Mouse (Mus musculus): Measurements from ENCODE around the gene Tdg.
A peak's percentile ranks its signal among the peaks of the same experiment; 100 is the strongest.
"Not testable (repeated sequence)": the region's sequence is repeated elsewhere in the genome, so short reads cannot be mapped to it uniquely, and the experiment has no call there.

Gene Tdg

DNA sequence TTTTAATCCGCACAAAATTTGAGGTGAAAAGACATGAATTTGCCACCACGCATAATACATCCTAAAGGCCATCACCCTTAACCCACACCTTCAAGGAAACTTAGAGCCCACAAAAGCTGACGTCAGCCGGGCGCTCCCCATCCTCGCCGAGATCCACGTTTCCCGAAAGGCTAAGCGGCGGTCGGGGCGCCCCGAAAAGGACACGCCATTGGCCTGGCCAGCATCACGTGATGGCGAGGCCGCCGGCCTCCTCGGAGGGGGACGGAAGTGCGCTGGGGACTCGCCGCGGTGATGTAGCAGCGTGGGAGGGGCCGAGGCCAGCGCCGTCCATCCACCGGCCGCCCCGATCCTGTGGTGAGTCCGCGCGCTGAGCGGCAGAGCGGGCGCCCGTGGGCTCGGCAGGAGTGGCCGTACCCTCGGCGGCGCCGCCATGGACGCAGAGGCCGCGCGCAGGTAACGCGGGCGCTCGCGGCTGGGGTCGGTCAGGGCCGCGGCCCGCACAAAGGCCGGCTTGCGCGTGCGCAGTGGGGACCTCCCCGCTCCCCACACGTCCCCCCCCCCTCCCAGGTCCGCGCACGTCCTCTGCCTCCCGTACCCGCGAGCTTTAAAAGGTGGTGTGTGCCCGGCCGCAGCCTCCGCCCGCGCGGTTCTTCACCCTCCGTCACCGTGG lies at the start of gene Tdg:
Gene Tdg, plus strand, starts transcription at position 243 of the 670 bp plus-strand sequence.
- peak; percentile 94 to 96 for DNase-seq

DNA sequence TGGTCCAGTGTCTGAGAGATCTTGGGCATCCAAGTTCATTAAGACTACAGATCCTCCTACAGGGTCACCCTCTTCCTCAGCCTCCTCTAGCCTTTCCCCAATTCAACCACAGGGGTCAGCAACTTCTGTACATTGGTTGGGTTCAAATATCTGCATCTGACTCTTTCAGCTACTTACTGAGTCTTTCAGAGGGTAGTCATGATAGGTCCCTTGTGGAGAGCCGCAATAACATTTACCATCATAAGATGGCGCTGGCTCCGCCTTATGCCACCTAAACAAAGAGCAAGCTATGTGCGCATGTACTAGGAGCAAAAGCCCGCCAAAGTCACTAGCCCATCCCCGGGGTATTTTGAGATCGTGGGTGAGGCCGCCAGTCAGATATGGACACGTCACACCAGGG lies 40.0 kb upstream of the Tdg start:
- DNase-seq = not testable (repeated sequence)

DNA sequence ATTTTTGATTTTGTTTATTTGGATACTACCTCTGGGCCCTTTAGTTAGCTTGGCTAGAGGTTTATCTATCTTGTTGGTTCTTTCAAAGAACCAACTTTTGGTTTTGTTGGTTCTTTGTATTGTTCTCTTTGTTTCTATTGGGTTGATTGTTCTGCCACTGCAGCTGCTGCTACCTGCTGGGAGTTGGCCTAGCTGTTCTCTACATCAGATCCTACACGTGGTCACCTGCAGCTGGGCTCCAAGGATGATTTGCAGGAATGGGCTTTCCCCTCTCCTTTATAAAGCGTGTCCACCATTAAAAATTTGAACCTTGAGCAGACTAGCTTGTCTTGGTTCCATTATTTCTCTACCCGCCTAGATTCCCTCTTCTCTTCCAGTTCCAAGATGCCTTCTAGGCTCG lies 35.2 kb upstream of the Tdg start:
- DNase-seq = not testable (repeated sequence)

DNA sequence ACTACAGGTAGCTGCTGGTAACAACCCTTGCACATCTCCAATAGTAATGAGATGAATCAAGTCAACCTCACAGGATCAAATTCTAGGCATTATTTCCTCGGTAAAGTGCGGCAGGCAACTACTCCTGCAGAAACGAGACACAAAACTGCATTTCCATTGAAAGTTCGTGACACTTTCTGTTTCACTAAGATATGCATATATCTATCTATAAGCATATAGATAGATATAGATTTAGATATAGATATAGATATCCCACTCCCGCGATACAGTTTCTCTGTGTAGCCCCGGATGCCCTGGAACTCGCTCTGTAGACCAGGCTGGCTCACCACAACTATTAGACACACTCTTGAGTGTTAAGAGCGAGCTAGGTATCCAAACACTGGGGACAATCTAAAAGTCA lies 7.4 kb upstream of the Tdg start:
- no peak for DNase-seq

DNA sequence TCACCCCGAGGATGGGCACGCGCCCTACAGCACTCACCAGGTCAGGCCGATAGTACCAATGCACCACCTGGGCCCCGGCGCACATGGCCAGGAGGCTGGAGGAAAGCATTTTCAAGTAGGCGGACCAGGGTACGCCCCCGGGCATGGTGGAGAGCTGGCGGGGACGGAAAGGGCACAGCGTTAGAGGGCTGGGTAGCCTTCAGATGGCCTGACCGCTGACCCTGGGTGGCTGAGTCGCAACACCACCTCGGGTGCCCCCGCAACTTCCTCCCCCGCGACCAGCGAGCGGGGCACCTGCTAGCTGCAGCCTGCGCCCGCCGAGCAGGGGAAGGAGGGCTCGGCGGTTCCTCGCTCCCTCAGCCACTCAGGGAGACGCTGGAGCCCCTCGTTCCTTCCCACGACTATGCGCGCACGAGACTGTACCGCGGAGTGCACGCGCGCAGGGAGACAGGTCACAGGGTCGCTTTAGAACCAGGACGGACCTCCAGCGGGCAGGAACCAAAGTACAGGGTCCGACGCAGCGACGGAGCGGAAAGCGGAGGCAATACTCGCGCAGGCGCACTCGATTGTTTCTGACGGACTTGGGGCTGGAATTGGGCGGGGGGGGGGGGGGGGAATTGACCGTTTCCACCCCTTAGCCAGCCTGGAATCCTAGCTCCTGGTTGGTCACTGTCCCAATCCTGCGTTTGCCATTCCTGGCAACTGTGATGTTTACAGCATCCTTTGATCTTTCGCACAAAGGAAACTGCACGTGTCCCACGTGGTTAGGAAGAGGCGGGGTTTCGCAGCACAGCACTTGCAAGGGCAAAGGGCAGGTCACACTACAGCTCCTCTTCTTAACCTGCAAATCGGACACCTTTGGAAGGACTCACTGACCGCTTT lies 6.7 kb upstream of the Tdg start, which contains the start of gene 1190007I07Rik:
Gene 1190007I07Rik, minus strand, starts transcription at position 558 of the 882 bp plus-strand sequence.
- peak; percentile 92 for DNase-seq

DNA sequence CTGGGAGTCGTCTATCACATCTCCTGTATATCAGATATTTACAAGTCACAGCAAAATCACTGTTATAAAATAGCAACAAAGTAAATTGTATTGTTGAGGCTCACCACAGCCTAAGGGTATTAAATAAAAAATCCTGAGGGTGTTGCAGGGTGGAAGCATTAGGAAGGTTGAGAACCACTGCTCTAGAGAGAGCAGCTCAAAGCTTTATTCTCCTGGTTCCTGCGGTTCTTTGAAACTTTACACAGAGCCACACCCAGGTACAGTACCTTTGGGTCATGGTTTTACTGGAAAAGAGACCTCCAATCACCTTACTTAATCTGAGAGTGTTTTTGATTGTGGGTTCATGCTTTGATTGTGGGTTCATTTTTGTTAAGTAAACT lies 6.1 kb upstream of the Tdg start:
- DNase-seq = not testable (repeated sequence)

DNA sequence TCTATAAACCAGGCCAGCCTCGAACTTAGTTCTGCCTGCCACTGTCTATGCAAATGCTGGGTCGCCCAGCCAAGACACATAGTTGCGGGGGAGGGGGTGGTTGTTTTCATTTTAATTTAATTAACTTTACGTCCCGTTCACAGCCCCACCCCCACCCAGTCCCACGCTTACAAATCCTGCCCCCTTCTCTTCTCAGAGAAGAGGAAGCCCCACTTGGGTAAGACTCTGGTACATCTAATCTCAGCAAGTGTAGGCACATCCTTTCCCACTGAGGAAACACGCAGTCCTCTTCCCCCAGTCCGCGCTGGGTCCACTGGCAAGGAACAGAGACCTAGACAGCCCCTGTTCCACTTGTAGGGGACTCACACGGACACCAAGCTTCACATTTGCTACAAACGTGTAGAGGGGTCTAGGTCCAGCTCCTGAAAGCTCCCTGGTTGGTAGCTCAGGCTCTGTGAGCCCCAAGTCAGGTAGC lies 480 bp upstream of the Tdg start:
- DNase-seq = no peak

DNA sequence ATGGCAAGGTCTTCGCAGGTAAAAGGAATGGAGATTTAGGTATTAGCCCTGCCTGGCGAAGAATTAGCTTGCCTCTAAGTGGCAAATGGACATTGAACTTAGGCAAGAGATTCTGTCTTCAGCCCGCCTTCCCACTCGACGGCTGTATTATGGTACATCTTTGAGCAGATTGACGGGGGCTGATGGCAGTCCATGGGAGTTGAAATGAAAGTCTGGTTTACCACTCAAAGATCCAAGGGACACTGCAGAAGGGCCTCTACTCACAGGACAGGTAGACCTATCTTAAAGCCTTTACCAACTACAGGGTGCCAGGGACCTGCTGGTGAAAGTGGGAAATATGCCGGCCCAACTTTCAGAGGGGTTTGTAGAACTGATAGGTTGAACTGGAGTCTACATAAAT lies 869 bp downstream of the Tdg start:
- no peak for DNase-seq

DNA sequence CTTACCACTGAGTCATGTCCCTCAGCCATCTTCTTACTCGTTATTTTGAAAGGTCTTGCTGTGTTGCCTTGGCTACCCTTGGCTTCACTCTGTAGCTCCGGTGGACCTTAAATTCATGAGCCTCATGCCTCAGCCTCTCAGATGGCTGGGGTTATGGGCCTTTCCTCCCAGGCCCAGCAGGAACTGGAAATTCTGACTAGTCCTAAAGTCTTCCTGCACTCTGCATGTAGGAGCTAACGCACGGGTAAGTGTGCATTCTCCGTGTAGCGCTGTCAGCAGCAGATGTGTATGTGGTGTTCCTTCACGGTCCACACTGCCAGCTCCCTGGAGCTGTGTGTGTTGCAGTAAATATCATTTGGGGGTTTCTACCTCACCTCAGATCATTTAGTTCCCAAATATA lies 1.5 kb downstream of the Tdg start:
- no peak for DNase-seq

DNA sequence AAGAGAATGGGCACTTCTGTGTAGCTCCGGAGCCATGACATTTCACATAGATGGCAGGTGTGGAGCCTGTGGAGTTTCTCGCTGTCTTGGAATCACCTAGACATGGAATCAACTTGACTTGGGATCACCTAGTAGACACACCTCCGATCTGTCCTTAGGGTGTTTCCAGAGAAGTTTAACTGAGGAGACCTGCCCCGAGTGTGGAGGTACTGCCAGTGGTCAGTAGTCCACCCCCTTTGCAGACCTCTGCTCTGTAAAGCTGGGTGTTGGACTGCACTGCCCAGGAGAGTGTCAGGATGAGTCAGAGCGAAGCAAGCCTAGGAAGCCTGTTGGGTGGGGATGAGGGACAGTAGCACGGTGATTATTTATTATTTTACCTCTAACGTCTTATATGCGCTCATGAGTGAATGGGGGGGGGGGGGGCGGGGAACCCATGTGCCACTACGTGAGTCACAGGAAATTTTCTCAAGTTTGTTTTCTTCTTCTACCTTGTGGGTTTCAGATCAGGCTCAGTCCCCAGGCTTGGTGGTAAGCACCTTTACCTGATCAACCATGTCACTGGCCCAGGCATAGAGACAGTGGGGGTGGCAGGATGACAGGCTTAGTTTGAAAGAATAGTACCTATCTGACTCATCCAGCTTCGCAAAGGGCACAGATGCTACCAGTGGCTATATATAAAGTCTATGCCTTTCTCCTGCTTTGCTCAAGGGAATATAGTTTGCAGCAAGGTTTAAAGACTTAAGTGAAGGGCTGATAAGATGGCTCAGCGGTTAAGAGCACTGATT lies 3.1 kb downstream of the Tdg start:
- no peak for DNase-seq

DNA sequence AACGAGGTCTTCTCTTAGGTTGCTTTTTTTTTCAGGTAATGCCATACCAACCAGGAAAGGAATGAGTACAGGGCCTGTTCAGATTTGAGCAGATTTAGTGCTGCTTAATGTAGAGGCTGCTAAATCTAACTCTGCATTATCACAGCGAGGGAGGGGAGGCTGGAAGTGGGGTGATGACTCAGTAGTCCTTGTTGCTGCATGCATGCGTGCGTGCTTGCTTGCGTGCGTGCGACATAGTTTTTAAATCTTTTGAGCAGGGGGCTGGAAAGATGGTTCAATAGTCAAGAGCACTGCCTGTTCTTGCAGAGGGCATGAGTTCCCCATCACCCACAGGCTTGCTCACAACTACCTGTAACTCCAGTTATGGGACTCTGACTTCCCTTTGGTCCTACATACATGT lies 4.7 kb downstream of the Tdg start:
- no peak for DNase-seq

DNA sequence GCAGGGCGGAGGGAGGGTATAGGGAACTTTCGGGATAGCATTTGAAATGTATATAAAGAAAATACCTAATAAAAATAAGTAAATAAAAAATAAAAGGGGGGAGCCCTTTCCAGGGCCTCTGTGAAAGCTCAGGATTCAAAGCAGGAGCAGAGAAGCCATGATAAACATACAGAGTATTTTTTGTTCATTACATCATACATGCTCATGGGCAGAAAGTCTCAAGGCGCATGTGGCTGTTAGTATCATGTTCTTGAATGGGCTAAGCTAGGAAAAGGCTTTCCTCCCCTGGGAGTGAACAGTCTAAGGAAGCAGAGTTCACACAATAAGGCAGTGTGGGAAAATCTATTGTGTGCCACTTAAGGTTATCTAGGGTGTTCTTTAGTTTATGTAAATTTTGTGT lies 6.7 kb downstream of the Tdg start:
- DNase-seq = no peak

DNA sequence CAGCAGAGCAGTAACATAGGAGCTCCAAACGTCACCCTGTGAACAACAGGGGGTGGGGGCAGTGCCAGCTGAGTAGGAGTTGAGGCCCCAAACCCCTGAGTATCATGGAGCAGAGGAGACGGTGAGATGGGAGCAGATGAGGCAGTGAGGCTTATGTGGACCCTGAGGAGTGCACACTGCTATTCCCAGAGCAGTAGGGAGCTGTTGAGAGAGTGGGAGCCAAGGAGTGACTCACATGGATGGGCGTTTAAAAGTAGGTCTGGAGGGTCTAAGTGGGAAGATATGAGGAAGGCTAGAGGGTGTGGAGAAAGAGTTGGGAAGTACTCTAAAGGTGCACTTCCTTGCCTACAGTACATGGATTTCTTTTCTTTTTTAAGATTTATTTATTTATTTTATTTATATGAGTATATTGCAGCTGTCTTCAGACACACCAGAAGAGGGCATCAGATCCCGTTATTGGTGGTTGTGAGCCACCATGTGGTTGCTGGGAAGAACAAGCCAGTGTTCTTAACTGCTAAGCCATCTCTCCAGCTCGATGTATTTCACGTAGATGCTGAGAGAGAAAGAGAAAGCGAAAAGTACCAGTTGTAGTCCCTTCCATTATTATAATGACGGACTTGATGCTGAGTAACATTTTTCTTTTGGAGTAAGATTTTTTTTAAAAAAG lies 9.5 kb downstream of the Tdg start:
- DNase-seq = no peak

DNA sequence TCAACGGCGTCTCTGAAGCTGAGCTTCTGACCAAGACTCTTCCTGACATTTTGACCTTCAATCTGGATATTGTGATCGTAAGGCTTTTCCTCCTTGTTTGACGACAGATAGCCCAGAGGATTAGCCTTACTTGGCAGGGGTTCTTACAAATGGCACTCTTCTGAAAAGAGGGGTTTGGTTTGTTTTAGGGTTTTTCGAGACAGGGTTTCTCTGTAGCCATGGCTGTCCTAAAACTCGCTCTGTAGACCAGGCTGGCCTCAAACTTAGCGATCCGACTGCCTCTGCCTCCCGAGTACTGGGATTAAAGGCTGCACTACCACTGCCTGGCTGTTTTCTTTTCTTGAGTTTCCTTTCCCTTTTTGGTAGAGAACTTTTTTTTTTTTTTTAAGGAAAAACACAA lies 11.9 kb downstream of the Tdg start:
- no peak for DNase-seq

DNA sequence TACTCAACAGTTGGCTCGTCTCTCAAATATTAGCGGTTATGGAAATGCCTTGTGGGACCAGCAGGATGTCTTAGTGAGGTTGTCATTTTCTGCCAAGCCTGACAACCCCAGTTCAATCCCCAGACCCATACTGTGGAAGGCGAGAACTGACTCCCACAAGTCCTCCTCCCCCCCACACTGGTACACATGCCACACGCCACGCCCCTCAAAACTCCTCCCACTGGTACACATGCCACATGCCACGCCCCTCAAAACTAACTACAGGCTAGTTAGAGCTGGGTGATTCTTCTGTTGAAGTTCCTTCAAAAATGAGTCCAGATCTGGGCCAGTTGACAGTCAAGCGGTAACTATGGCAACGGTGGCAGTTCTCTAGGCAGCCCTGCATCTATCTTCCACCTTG lies 16.5 kb downstream of the Tdg start:
- DNase-seq = no peak

DNA sequence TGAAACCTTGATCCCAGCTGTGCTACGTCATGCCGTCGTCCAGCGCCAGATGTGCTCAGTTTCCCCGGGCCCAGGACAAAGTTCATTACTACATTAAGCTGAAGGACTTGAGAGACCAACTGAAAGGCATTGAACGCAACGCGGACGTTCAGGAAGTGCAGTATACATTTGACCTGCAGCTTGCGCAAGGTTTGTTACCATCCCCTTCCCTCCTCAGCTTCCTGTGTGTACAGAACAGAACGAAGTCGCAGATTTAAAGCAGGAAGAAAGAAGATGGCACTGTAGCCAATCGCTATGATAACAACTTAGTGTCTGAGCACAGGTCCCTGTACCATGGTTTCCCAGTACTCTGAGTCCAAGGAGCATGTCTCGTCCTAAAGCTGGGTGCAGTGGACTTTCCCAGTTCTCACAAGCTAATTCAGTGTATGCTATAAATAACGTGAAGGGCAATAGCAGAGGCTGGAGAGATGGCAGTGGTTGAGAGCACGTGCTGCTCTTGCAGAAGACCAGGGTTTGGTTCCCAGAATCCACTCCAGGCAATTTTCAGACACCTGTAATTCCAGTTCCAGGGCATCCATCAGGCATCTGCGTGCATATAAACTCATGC lies 17.7 kb downstream of the Tdg start:
- DNase-seq = no peak

DNA sequence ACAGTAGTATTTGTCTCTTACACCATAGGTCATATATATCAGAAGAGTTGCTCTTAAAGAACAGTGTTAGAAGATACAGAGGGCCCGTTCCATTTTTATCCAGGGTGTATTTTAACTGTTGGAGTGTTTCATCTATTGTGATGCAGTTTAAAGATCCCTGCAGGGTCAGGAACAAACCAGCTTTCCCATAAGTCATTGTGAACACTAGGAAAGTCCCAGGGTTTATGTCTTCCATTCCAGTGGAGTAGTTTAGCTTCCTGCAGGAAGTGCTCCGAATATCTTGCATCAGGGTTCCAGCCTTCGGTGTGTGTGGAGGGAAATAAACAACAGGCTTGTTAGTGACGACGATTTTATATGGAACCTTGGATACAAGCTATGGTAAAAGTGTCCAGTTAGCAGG lies 21.6 kb downstream of the Tdg start:
- DNase-seq = no peak

DNA sequence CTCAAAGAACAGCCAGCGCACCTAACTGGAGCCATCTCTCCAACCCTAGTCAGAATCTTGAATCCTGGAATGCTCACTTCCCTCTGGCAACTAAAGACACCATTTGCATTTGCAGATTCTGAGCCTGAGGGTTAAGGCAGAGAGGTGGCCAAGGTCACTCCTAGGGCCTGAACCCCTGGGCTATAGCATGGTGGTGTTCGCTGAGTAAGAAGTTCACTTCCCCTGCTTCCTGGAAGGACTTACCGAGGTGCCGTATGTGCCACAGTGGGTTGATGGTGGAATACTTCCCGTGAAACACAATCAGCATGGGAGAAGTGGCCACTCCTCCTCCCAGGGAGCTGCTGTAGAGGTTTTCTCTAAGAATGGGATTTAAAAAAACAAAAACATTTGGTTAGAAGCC lies 23.0 kb downstream of the Tdg start:
- no peak for DNase-seq

DNA sequence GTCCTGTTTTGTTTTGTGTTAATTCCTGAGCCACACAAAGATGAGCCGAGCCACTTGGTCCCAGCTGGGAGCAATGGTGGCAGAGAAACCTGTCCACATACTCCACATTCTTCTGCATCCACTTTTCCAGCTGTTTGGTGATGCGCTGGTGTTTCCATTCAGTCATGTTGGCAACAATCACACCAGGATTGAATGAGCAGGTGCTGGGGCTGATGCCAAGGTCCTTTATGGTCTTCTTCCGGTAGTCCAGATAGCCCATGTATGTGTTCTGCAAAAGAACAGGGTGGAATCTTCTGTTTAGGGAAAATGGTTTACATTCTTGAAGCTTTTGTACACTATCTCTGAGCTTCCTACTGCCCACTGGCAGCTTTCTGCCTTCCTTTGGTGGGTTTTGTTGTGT lies 25.0 kb downstream of the Tdg start:
- no peak for DNase-seq

DNA sequence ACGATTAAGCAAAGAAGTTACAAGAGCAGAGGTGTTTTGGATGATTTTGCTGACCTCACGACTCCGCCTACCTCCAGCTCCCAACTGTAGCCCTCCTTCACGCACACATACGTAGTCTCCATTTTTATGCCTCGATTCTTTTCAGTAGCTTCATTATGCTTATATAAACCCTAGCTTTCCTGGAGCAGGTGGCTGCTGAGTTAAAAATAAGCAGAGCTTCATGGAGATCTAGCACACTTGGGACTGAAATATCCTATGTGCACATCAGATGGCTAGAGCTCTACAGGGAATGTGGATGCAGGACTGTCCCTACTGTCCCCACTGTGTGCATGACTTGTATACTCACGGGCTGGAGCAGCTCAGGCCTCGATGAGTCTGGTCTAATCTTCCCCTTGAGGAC lies 32.2 kb downstream of the Tdg start:
- DNase-seq = no peak

DNA sequence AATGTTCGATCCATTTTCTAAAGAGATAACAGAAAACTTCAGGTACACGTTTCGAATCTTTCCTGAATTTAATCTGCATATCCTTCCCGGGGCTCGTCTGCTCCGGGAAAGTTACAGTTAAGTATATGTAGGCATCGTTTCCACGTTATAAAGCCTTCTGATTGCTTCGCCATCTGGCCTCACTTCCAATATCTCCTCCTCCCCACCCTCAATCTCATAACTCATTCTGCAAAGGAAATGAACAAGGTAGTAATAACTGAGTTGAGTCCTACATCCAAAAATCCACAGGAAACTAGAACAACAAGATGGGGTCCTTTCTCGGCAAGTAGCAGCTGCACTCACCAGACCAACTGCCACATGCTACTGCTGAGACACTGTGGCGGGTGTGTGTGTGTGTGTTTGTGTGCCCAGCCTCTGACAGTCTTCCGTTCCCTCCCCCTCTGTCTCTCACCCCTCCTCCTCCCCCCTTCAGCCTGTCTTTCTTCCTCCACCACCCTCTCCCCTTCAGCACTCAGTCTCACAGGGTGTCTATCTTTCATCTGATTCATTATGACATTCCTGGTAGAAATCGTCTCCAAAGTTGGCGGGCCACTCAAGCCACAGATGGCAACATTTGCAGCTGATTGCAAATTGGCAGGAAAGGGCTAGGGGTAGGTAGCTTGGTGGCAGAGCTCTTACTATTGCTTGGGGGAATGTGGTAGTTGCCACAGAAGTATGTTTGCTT lies 32.8 kb downstream of the Tdg start:
- no peak for DNase-seq

DNA sequence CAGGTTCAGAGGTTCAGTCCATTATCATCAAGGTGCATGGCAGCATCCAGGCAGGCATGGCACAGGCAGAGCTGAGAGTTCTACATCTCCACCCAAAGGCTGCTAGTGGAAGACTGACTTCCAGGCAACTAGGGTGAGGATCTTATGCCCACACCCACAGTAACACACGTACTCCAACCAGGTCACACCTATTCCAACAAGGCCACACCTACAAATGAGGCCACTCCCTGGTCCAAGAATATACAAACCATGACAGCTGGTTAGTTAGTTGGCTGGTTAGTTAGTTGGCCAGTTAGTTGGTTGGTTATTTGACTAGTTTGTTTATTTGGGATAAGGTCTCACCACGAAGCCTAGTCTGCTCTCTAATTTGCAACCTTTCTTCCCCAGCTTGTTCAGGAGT lies 33.7 kb downstream of the Tdg start:
- no peak for DNase-seq

Measured in lung, postnatal 4 days (tissue).